Mouse (Mus musculus) stomach, postnatal 0 days (tissue): ENCODE measurements at regions not wholly inside any gene's neighbourhood (a gene's known extent, or its start where the extent isn't known, plus 50 kb on each side); places are given as distances from the start of the nearest gene placed in this dataset.

Experiments used
- CTCF ChIP-seq: IDR thresholded peaks from 2 replicates; pipeline ENCODE4 v1.5.1; 2016; ENCODE audit warnings: antibody characterized with exemption, low read depth, mild to moderate bottlenecking, moderate library complexity
- EP300 ChIP-seq: optimal IDR thresholded peaks from 2 replicates; pipeline ENCODE3; 2016; ENCODE audit warnings: antibody characterized with exemption

DNA sequence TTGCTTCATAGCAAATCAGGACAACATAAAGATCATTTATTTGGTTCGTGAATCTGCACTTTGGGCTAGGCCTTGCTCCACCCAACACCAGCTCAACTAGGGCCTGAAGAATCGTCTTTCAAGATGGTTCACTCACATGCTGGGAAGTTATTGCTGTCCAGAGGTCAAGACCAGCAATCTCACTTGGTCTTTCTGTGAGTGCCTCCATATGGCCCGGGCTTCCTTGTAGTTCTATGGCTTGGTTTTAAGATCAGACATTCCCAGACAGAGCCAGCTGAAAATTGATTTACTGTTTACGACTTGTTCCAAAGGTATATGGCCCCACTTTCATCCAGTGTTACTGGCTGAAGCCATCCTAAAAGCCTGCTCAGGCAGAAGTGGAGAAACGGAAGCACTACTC, 84.7 kb upstream of the Csl start:
- no peak for TF ChIP-seq CTCF
- no peak for TF ChIP-seq EP300
